Mouse (Mus musculus) myocyte (in vitro differentiated cells): ENCODE data around the gene Bcar3.

Experiments
- CEBPB ChIP-seq: IDR thresholded peaks from 2 replicates; pipeline ENCODE4 v1.6.1; 2011; ENCODE audit warnings: mild to moderate bottlenecking, moderate library complexity; ENCODE audit not compliant: poor library complexity, insufficient read depth, severe bottlenecking
- MAX ChIP-seq: IDR thresholded peaks from one replicate; pipeline ENCODE4 v1.6.1; 2011; ENCODE audit warnings: low read depth, mild to moderate bottlenecking, control low read depth
- MYOG ChIP-seq, 3 experiments: IDR thresholded peaks; one replicate each; pipeline ENCODE4 v1.6.1; 2011; ENCODE audit warnings: control low read depth in 2 of 3, low read depth in 2 of 3, mild to moderate bottlenecking in 2 of 3; ENCODE audit not compliant: insufficient read length in 2 of 3, control insufficient read depth in 1 of 3, insufficient read depth in 1 of 3
- POLR2A ChIP-seq: IDR thresholded peaks from one replicate; pipeline ENCODE4 v1.6.1; 2011; ENCODE audit warnings: low read depth, mild to moderate bottlenecking, control low read depth, moderate library complexity; ENCODE audit not compliant: insufficient read length
- POLR2AphosphoS2 ChIP-seq: IDR thresholded peaks from one replicate; pipeline ENCODE4 v1.6.1; 2011; ENCODE audit warnings: low read depth, control low read depth; ENCODE audit not compliant: insufficient read length
- USF1 ChIP-seq: IDR thresholded peaks from one replicate; pipeline ENCODE4 v1.6.1; 2011; ENCODE audit warnings: low read depth, mild to moderate bottlenecking, control low read depth, moderate library complexity

DNA sequence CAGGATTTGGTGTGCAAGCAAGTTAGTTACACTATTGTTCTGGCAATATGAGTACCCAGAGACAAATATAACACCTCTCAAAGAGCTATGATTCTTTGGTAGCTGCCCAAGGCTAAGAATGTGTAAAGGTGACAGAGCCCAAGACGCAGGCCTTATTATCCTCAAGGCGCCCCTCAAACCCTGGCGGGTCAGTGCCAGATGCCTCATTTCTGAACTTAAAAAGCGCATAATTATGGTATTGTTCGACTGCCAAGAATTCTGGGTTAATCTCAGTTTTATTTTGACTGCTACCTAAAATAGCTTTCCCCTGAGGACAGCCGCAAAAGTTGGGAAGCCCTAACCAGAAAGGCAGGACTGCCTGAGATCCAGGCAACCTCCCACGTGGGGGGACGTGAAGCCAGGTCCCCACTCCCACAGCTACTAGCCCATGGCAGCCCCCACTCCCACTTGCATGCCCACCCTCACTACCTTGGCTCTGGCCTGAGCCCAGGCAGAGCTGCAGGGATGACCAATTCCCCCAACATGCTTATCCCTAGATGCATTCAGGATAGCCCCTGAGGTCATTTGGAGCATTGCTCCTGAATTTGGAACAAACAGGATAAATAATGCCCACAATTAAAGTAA is 83.0 kb downstream of the Bcar3 start:
- TF ChIP-seq POLR2A = no peak
- no peak for TF ChIP-seq CEBPB
- TF ChIP-seq MAX = no peak
- no peak for TF ChIP-seq POLR2AphosphoS2
- TF ChIP-seq MYOG (IDR thresholded peaks at IDR 0.05; ENCODE audit: control insufficient read depth in 1 of 3, insufficient read depth in 1 of 3, insufficient read length in 2 of 3, low read depth in 2 of 3) = peak in 1 of 3 experiments; percentile 25
- peak; percentile 13 for TF ChIP-seq USF1
